Mouse (Mus musculus) gastrocnemius, adult 8-10 months (tissue): ENCODE data around the gene Polm. TPM values are rescaled to one million over a fixed set of nuclear protein-coding genes. Genes with fewer than 3 reads are reported as not detected.

ENCODE experiments used
- DNase-seq, 2 experiments: peaks; one replicate each; pipeline ENCODE4 v3.0.0; 2022; ENCODE audit warnings: low spot score in 2 of 2
- total RNA-seq, 4 experiments: library from RNA; stranded (reverse); gene quantifications; 2 replicates each; pipeline ENCODE4 v1.2.4; 2022

The Polm gene
- total RNA-seq, 4 experiments from 2014 or later, result 1.6 to 2.5 (median 2.0) TPM

DNA sequence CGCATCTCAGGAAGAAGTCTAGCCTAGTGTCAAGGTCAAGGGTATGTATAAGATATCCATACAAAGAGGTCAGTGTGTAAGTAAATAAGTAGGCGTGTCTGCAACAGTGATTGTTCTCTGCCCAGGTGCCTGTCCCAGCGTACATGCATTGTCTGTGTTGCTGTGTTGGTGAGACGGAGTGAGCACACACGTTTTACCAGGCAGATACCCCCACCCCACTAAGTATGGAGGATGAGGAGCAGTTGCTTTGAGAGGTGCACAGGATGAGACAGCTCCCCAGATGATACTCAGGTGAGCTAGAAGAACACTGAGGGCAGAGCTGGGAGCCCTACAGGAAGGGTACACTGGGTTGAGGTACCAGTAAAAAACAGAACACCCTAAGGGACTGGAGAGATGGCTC, 33.6 kb downstream of the Polm start:
- DNase-seq, result no peak

DNA sequence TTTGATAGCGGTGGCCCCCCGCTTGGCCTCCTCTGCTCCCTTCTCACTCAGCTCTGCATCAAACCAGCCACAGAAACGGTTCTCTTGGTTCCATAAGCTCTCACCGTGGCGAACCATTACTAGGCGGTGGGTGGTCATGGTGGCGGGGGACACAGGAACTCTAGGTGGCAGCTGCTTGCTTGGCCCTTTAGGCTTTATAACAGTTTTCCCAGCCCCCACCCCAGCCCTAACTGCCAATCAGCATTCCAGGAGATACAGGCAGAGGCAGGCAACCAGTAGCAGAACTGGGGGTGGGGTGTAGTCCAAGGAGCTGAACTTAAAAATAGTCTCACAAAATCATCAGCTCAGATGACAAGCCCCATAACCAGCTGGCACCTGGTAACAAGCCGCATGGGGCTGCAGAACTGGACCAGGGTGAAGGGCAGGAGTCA, 34.2 kb downstream of the Polm start, which contains the start of gene Pgam2:
TSS of gene Pgam2 (minus strand) at position 183 of the 431 bp plus-strand sequence.
- DNase-seq, result peak; percentile 71 to 80

DNA sequence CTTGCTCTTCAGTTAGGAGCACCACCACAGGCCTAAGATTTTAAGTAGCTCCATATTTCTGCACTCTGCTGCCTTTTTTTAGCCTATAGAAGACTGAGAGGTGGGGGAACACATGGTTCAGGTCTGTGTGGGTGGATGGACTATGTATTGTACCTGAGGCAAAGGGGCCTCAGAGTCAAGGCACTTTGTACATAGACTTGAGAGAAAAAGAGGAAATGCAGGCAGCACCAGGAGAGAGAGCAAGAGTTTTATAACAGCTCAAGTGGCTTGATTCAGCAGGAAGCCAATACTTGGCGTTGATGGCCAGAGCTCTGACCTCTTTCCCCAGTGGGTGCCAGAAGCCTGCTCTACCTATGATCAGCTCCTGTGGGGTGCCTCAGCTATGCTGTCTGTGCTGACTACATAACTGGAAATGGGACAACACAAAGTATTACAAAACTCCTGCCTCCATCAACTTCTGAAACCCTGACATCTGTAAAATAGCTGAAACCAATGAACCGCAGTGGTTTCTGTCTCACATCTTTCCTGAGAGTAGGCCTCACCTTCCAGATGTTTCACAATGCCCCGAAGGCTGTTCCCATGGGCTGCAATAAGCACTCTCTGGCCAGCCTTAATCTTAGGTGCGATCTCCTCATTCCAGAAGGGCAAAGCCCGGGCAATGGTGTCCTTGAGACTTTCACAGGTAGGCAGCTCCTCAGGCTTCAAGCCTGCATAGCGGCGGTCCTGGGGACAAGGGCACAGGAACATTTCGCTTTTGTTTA, 35.2 kb downstream of the Polm start:
- DNase-seq, result no peak

DNA sequence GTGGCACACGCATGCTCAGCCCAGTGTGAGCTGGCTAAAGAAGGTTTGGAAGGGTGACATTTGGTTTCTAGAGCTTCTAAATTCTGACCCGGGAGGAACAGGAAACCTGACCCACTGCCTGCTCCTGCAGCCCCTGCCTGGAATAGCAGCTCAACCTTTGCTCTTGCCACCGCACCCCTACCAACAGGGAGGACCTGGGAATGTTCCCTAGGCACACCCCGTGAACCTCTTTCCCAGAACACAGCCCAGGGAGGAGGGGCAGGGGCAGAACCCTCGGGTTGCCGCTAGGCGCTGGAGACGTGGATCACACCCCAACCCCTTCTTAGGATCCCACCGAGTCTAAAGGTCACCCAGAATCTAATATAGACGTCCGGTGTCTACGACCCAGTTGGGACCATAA, 35.8 kb downstream of the Polm start:
- DNase-seq, result peak; percentile 78 to 88

DNA sequence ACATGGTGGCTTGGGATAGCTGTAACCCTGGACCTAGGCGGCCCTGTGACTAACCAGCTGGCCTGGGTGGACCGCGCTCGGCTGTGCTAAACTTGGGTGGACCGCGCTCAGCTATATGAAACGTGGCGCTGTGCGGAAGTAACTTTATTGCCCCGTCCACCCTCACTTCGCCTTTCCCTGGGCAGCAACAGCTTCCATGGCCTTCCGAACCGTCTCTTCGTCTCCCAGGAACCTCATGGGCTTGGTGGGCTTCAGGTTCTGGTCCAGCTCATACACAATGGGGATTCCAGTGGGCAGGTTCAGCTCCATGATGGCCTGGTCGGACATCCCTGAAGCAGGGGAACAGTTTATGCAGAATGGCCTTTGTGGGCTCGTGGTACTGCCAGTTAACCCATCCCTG, 36.3 kb downstream of the Polm start:
- DNase-seq, result no peak

DNA sequence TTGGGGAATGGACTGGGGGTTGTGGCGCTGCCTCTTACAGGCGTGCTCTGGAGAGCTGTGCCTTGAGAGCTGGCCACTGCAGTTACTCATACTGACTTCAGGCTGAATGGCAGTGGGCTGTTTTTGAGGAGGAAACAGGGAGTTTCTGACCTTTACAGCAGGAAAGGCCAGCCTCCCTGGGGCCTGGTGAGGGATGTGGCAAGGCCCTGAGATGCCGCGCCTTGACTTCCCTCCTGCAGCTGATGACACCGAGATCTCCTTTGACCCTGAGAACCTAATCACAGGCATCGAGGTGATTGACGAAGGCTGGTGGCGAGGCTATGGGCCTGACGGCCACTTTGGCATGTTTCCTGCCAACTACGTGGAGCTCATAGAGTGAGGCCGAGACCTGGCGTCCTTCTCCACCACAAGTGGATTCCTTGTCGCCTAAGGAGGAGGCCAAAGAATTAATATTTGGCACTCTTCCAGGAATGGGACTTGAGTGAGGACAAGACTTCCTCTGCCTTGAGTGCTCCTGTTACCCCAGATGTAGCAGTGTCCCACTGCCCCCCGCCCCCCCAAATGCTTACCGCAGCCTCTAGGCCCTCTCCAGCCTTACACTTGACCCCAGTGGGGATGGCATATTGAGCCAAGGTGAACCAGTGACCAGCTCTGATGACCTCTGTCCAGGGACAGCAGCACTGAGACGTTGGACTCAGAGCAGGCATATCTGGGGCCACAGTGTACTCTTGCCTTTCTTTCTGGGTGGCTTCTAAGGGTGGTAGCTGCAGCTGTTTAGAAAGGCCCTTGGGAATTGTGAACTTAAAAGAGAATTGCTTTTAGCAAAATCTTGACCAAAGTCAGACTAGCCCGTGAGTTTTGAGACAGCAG, 38.0 kb downstream of the Polm start:
- DNase-seq, result peak in 1 of 2 experiments; percentile 62

DNA sequence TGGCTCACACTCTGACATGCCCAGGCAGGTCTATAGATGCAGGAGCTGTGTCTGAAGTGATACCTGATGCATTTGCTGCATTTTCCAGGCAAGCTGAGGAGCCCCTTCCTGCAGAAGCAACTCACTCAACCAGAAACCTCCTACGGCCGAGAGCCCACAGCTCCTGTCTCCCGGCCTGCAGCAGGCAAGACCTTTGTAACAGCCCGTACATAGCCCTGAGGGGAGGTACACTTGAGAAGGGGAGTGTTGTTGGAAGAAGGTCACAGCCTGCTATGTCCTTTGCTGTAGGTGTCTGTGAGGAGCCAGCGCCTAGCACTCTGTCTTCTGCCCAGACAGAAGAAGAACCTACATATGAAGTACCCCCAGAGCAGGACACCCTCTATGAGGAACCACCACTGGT, 39.9 kb downstream of the Polm start:
- no peak for DNase-seq

DNA sequence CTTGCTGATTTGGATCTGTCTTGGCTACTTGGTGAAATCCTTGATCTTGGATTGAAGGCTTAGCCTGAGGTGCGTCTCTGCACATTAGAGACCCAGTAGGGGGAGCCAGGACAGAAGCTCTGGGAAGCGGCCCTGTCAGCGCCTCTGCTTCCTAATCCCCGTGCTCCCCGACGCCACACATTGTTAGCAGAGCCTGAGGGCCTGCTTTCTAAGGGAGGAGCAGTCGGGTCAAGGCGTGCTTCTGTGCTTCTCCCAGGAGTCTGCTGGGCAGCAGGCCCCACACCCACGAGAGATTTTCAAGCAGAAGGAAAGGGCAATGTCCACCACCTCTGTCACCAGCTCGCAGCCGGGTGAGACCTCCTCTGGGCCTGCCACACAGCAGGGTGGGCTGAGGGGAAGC, 40.4 kb downstream of the Polm start:
- DNase-seq, result no peak

DNA sequence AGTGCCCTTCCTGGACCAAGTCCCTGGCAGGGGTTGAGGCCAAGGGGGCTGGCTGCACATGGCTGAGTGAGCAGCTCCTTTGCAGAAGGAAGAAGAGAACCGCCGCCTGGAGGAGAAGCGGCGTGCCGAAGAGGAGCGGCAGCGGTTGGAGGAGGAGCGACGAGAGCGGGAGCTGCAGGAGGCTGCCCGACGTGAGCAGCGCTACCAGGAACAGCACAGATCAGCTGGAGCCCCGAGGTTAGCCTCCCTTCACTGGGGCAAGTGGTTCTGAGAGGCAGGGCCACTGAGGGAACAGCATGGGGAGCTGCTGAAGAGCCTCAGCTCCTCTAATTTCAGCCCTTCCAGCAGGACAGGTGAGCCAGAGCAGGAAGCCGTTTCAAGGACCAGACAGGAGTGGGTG, 40.9 kb downstream of the Polm start:
- DNase-seq, result no peak

DNA sequence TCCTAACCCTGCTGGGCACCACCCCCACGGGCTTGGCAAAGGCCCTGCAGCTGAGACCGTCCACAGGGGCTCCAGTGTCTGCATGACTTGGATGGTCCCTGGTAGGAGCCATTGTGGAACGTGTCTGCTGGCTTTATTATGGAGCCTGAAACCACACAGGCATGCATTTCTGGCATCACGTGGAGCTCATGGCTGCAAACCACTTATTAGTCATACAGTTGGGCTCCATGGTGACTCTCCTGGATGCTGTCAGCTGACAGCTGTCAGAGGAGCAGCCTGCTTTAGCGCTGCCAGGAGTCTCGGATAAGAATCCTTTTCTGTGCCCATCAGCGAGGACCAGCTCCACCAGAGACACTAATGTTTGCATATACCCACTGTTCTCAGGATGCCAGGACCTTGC, 42.1 kb downstream of the Polm start:
- DNase-seq, result no peak

DNA sequence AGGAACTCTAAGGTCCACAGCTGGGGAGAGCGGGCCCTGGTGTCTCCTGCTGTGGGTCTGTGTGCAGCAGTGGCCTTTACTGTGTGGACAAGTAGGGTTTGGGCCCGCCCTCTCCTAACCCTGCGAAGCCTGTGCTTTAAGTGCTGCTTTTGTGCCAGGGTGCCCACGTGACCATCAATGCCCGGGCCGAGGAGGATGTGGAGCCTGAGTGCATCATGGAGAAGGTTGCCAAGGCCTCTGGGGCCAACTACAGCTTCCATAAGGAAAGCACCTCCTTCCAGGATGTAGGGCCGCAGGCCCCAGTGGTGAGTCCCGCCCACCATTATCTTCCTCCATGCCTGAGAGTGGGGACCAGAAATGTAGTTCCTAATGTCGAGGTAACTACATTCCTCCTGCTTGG, 42.5 kb downstream of the Polm start:
- DNase-seq, result no peak

DNA sequence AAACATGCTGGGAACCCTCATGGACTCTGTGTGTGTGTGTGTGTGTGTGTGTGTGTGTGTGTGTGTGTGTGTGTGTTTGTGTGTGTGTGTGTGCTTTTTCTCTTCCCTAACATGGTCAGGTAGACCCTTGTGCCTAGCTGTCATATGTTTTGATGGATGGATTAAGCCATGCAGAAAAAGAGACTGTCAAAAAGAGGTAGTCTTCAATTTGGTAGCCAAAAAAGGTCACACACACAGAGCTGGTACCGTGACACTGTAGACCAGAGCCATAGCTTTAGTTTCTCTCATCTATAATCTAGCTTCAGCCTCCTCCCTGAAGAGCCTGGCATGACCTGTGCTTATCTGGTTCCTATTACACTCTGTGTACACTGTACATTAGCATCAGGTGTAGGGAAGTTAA, 47.4 kb downstream of the Polm start:
- no peak for DNase-seq

DNA sequence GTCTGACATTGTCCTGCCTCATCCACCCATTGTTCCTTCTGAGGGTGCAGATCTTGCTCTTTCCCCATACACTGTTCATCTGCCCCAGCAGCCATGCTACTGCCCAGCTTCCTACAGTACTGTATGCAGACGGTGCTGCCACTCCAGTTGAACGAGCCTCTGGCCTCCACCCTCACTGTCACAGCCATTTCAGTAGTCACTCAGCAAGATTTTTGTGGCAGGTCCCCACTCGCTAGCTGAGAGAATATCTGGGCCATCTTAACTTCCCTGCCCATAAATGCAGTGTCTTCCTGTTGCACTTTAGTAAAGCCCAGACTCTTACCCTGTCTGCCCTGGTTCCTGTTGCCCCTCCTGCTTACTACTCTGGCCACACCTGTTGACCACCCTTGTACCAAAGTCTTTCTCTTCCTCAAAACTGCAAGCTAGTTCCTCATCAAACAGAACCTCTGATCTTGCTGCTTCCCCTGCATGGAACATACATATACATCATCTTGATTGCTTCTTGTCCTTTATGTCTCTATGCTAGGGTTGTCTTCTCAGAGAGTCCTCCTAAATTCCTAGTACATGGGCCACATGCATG, 48.0 kb downstream of the Polm start:
- no peak for DNase-seq

DNA sequence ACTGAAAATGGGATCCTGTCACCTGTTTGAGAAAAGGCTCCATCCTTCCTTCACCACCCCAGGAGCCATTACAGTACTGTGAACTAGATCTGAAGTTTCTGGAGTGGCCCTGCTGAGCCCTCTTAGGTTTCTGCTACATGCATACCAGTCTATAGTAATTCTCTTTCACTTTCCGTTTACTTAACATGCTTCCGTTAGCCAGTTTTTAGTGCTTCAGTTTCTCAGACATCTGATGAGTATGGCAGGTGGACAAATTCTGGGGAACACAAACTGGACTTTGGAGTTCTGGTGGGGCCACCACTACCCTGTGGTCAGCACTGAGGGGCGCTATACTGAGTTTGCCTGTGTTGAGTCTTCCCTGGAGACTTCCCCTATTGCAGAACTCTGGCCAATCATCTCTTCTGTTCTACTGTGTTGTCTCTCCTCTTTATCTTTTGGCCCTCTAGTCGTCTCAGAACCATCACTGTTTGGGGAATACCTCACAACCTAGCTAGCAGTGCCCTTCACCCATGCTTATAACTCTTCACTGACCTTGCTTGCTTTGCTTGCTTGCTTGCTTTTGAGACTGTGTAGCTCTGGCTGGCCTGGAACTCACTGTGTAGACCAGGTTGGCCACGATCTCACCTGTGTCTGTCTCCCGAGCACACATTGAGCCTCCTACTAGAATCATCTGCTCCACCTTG, 48.6 kb downstream of the Polm start:
- DNase-seq, result no peak

DNA sequence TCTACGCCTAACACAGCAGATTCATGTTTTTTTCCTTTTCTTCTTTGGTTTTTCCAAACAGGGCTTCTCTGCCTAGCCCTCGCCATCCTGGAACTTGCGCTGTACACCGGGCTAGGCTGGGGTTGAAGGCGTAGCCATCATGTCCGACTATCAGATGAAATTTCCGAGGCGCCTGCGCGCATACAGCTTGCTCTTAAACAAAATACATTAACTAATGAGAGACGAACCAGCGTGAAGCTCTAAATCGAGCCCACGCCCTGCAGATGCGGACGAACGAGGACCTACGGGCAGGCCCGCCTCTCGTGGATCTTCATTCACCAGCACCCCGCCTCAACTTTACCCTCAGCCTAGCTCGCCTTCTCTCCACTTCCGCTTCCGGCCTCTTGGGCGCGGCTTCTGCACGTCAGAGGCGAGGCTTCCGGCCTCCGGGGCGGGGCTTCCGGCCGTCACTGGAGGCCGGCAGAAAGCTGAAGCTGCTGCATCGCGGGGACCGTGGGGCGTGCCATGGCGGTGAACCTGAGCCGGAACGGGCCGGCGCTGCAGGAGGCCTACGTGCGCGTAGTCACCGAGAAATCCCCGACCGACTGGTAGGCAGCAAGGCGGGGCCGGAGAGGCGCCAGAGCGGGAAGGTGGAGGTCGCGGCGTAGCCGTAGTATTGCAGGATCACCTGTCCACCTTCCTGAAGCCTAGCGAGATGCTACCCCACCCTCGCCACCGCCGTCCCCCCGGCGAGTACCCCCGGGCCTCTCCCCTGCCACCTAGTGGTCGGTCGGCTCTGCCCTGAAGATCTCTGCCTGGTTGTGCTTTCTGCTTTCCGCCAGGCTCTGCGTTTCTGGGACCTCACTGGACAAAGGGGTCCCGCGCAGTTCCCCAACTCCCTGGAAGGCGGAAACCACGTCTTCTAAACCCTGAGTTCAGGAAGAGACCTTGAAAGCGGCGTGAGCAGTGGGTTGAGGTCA, 49.5 kb downstream of the Polm start, which contains the start of gene Dbnl:
TSS of gene Dbnl (plus strand) at position 433 of the 959 bp plus-strand sequence.
- DNase-seq, result peak; percentile 93

DNA sequence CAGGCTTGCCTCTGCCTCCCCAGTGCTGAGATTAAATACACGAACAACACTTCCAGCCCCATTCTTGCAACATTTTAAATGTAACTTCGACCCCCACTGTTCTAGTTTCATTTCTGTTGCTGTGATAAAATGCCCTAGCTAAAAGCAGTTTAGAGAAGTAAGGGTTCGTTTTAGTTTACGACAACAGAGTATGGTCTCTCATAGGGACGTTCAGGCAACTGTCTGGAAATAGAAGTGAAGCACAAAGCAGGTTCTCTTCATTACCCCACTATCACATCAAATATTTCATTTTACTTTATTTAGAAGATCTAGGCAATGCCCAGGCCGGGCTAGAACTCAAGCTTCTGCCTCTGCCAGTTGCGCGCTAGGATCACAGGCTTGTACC, 50.2 kb downstream of the Polm start:
- DNase-seq, result no peak

DNA sequence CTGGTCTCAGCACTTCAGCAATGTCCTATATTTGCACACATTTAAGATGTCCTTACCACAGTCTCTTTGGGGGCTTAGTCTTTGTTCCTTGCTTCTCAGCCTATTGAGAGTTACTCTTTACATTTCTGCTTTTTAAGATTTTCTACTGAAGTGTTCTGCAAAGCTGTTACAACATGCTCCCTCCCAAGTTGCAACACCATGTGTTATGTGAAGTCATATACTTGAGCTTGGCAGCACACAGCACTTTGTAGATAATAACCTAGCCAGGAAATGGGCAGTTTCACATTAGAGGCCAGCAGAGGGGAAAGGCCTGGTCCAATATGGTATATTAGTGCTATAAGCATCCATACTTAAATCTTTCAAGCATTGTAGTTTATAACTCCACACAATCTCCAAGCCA, 52.1 kb downstream of the Polm start:
- no peak for DNase-seq

DNA sequence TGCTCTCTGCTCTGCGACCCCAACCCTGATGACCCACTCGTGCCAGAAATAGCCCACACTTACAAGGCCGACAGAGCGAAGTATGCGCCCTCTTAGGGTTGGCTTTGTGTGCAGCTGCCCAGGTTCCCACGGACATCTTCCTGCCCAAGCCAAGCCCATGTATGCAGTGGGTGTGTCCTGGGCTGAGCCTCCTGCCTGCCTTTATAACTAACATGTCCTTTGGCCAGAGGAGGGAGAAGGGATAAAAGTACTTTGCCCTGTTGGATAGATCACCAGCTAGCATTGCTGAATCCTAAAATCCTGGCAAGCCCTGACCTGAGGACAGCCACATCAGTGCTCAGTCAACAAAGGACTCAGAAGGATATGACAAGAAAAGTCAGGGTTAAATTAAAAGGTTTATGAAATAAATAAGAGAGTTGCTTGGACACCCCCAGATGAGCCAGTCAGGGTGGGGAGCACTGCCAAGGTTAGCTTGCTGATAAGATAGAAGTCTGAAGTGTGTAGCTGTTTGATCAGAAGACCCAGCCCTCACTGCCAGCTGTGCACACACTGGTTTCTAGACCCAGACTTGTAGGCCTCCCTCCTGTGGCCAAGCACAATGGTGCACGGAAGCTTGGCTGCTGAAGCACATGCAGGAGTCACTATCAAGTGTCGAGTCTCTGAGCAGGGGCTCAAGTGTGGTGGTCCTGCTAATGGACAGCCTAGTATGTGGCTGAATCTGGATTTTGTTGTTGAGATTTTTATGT, 55.4 kb downstream of the Polm start:
- DNase-seq, result no peak

DNA sequence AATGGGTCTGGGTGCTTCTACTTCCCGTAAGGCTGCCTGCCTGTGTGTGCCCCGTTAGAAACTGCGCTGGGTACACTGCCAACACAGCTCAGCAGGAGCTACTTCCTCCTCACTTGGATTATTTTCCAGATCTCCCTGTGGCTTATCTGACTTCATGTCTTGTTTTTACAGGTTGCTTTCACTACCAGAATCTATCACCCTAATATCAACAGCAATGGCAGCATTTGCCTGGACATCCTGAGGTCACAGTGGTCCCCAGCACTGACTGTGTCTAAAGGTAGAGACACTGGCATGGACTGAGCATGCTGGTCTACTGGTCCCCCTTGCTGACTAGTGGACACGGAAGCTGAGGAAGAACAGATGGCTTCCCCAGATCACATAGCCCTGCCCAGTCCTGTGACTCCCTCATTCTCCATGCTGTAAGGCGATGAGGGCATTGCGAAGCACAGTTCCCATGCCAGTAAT, 57.7 kb downstream of the Polm start:
- DNase-seq, result no peak

DNA sequence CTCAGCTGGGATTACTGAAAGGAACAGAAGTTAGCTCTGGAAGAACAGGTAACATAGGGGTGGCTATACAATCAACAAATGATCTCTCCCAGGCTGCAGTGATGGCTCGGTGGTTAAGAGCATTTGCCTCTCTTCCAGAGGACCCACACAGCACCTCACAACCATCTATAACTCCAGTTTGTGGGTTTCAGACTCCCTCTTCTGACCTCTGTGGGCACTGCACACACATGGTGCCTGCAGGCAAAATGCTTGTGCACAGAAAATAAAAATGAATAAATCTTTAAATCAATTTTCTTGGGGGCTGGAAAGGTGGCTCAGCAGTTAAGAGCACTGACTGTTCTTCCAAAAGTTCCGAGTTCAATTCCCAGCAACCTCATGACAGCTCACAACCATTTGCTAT, 59.3 kb downstream of the Polm start:
- DNase-seq, result no peak
